Mouse (Mus musculus): ENCODE data around the gene Lsm7. TPM values are rescaled to one million over a fixed set of nuclear protein-coding genes. Genes with fewer than 3 reads are reported as not detected.
"Not testable (repeated sequence)": the region's sequence is repeated elsewhere in the genome, so short reads cannot be mapped to it uniquely, and the experiment has no call there.

The Lsm7 gene
- polyA plus RNA-seq, 1 experiment = 135 TPM

- H3K4me3 ChIP-seq (ENCODE audit: low read depth, low read length) = no peak overlapping the region
- no peaks in the 10 kb centered on the region for H3K27me3 ChIP-seq (ENCODE audit: control insufficient read depth, insufficient read depth, low read length, poor library complexity, severe bottlenecking)
- no peak overlapping the region for H3K27ac ChIP-seq (ENCODE audit: insufficient read depth, low read length)
- no peak for TF ChIP-seq CTCF (IDR thresholded peaks at IDR 0.05; ENCODE audit: low read depth, low read length)
- no peak for TF ChIP-seq POLR2A (IDR thresholded peaks at IDR 0.05; ENCODE audit: insufficient read depth, low read length)
- no peak for TF ChIP-seq EP300 (IDR thresholded peaks at IDR 0.05; ENCODE audit: insufficient read depth, low read depth, low read length)
- H3K36me3 ChIP-seq (ENCODE audit: control insufficient read depth, insufficient read depth, low read length, poor library complexity, severe bottlenecking) = peaks cover under 1% of the 10 kb centered on the region; the same call in 1 of the 2 replicates
- H3K4me1 ChIP-seq (ENCODE audit: control insufficient read depth, insufficient read depth, low read length) = no peaks in the 10 kb centered on the region
- H3K9ac ChIP-seq (ENCODE audit: low read depth, poor library complexity, severe bottlenecking) = no peak overlapping the region
- H3K9me3 ChIP-seq (replicated peaks; ENCODE audit: control insufficient read depth, insufficient read depth, low read length, poor library complexity, severe bottlenecking) = no peaks in the 10 kb centered on the region
Measured at GRCm38 (mm10) chr10:80823316-80823715, 31.7 kb downstream of the Lsm7 start.

GRCm38 (mm10) chr10:80822528-80822927 is 32.5 kb downstream of the Lsm7 start:
- H3K27me3 ChIP-seq (ENCODE audit: control insufficient read depth, insufficient read depth, low read length, poor library complexity, severe bottlenecking) = no peaks in the 10 kb centered on the region
- no peaks in the 10 kb centered on the region for H3K36me3 ChIP-seq (ENCODE audit: control insufficient read depth, insufficient read depth, low read length, poor library complexity, severe bottlenecking)
- H3K4me3 ChIP-seq (ENCODE audit: low read depth, low read length) = no peak overlapping the region
- no peaks in the 10 kb centered on the region for H3K9me3 ChIP-seq (replicated peaks; ENCODE audit: control insufficient read depth, insufficient read depth, low read length, poor library complexity, severe bottlenecking)
- no peaks in the 10 kb centered on the region for H3K4me1 ChIP-seq (ENCODE audit: control insufficient read depth, insufficient read depth, low read length)
- TF ChIP-seq CTCF (IDR thresholded peaks at IDR 0.05; ENCODE audit: low read depth, low read length) (no peak), EP300 (IDR thresholded peaks at IDR 0.05; ENCODE audit: insufficient read depth, low read depth, low read length) (no peak), POLR2A (IDR thresholded peaks at IDR 0.05; ENCODE audit: insufficient read depth, low read length) (no peak)
- H3K27ac ChIP-seq (ENCODE audit: insufficient read depth, low read length) = no peak overlapping the region
- H3K9ac ChIP-seq (ENCODE audit: low read depth, poor library complexity, severe bottlenecking) = no peak overlapping the region

DNA sequence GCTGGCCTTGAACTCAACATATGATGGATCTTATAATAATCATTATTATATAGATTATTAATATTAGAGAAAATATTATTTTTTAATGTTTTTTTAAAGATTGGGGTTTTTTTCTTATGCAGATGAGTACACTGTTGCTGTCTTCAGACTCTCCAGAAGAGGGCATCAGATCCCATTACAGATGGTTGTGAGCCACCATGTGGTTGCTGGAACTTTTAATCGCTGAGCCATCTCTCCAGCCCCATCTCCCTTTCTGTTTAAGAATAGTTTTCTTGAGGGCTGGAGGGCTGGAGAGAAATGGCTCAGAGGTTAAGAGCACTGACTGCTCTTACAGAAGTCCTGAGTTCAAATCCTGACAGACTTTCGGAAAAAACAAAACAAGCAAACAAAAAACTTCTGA is 33.0 kb downstream of the Lsm7 start:
- Histone ChIP-seq H3K9me3 (replicated peaks; ENCODE audit: control insufficient read depth, insufficient read depth, low read length, poor library complexity, severe bottlenecking) (no peaks in the 10 kb centered on the region), H3K4me1 (ENCODE audit: control insufficient read depth, insufficient read depth, low read length) (no peaks in the 10 kb centered on the region), H3K27ac (ENCODE audit: insufficient read depth, low read length) (no peak overlapping the region), H3K9ac (ENCODE audit: low read depth, poor library complexity, severe bottlenecking) (no peak overlapping the region), H3K27me3 (ENCODE audit: control insufficient read depth, insufficient read depth, low read length, poor library complexity, severe bottlenecking) (no peaks in the 10 kb centered on the region), H3K4me3 (ENCODE audit: low read depth, low read length) (no peak overlapping the region), H3K36me3 (ENCODE audit: control insufficient read depth, insufficient read depth, low read length, poor library complexity, severe bottlenecking) (no peaks in the 10 kb centered on the region)
- TF ChIP-seq EP300 (IDR thresholded peaks at IDR 0.05; ENCODE audit: insufficient read depth, low read depth, low read length) = no peak
- TF ChIP-seq CTCF (IDR thresholded peaks at IDR 0.05; ENCODE audit: low read depth, low read length) = no peak
- no peak for TF ChIP-seq POLR2A (IDR thresholded peaks at IDR 0.05; ENCODE audit: insufficient read depth, low read length)

DNA sequence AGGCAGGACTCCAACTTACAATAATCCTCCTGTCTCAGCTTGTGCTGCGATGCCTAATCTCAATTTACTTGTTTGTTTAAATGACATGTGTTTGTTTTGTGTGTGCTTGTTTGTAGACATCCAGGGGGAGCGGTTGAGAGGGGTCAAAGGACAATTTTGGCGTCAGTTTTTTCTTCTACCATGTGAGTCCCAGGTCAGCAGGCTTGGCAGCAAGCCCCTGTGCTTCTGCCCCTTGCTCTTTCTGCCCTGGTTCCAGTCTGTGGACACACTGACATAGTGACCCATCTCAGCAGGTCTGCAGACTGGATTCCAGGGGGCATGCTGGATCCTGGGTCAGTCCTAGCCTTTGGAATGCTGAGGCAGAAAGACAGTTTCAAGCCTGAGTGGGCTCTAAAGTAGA is 35.6 kb downstream of the Lsm7 start:
- Histone ChIP-seq H3K36me3 (ENCODE audit: control insufficient read depth, insufficient read depth, low read length, poor library complexity, severe bottlenecking) (no peaks in the 10 kb centered on the region), H3K9ac (ENCODE audit: low read depth, poor library complexity, severe bottlenecking) (no peak overlapping the region), H3K9me3 (replicated peaks; ENCODE audit: control insufficient read depth, insufficient read depth, low read length, poor library complexity, severe bottlenecking) (no peaks in the 10 kb centered on the region), H3K4me3 (ENCODE audit: low read depth, low read length) (no peak overlapping the region), H3K4me1 (ENCODE audit: control insufficient read depth, insufficient read depth, low read length) (no peaks in the 10 kb centered on the region), H3K27me3 (ENCODE audit: control insufficient read depth, insufficient read depth, low read length, poor library complexity, severe bottlenecking) (no peaks in the 10 kb centered on the region), H3K27ac (ENCODE audit: insufficient read depth, low read length) (no peak overlapping the region)
- TF ChIP-seq EP300 (IDR thresholded peaks at IDR 0.05; ENCODE audit: insufficient read depth, low read depth, low read length) = no peak
- no peak for TF ChIP-seq POLR2A (IDR thresholded peaks at IDR 0.05; ENCODE audit: insufficient read depth, low read length)
- TF ChIP-seq CTCF (IDR thresholded peaks at IDR 0.05; ENCODE audit: low read depth, low read length) = no peak

DNA sequence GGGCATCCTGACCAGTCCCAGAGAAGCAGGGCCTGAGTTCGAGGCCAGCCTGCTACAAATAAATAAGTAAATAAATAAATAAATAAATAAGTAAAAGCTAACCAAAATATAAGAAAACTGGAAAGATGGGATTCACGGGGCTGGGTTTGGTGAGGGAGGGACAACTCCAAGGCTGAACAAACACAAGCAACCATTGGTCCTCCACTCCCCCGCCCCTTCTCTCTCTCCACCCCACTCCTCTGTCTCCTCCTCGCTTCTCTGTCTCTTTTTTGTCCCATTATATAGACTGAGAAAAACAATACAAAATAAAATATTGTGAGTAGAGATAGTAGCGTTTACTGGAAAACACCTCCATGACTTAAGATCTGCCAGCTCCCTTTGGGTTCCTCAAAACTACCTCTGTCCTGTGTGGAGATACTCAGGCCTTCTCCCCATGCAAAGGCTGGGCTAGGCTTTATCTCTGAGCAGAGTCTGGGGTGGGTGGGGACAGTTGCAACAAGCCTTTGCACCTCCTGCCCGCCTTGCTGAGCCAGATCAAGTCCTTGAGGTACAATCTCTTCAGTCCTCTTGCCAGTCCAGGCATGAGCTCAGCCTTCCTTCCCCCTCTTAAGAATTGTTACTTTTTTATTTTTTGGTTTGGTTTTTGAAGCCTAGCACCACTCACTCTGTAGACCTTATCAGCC is 36.3 kb downstream of the Lsm7 start:
- no peaks in the 10 kb centered on the region for H3K4me1 ChIP-seq (ENCODE audit: control insufficient read depth, insufficient read depth, low read length)
- H3K4me3 ChIP-seq (ENCODE audit: low read depth, low read length) = no peak overlapping the region
- TF ChIP-seq EP300 (IDR thresholded peaks at IDR 0.05; ENCODE audit: insufficient read depth, low read depth, low read length) (no peak), CTCF (IDR thresholded peaks at IDR 0.05; ENCODE audit: low read depth, low read length) (no peak), POLR2A (IDR thresholded peaks at IDR 0.05; ENCODE audit: insufficient read depth, low read length) (no peak)
- H3K9ac ChIP-seq (ENCODE audit: low read depth, poor library complexity, severe bottlenecking) = no peak overlapping the region
- H3K36me3 ChIP-seq (ENCODE audit: control insufficient read depth, insufficient read depth, low read length, poor library complexity, severe bottlenecking) = no peaks in the 10 kb centered on the region
- no peak overlapping the region for H3K27ac ChIP-seq (ENCODE audit: insufficient read depth, low read length)
- no peaks in the 10 kb centered on the region for H3K9me3 ChIP-seq (replicated peaks; ENCODE audit: control insufficient read depth, insufficient read depth, low read length, poor library complexity, severe bottlenecking)
- no peaks in the 10 kb centered on the region for H3K27me3 ChIP-seq (ENCODE audit: control insufficient read depth, insufficient read depth, low read length, poor library complexity, severe bottlenecking)

- not testable (repeated sequence) for H3K4me1 ChIP-seq (ENCODE audit: control insufficient read depth, insufficient read depth, low read length); H3K9me3 ChIP-seq (replicated peaks; ENCODE audit: control insufficient read depth, insufficient read depth, low read length, poor library complexity, severe bottlenecking); H3K4me3 ChIP-seq (ENCODE audit: low read depth, low read length); H3K27me3 ChIP-seq (ENCODE audit: control insufficient read depth, insufficient read depth, low read length, poor library complexity, severe bottlenecking); H3K9ac ChIP-seq (ENCODE audit: low read depth, poor library complexity, severe bottlenecking); H3K36me3 ChIP-seq (ENCODE audit: control insufficient read depth, insufficient read depth, low read length, poor library complexity, severe bottlenecking); H3K27ac ChIP-seq (ENCODE audit: insufficient read depth, low read length)
Measured at GRCm38 (mm10) chr10:80817955-80818354, 37.1 kb downstream of the Lsm7 start.

Measured in ES-Bruce4 (cell line).